Mouse (Mus musculus): ENCODE measurements around the gene Cdh22. TPM values are rescaled to one million over a fixed set of nuclear protein-coding genes. Genes with fewer than 3 reads are reported as not detected.
A peak's percentile ranks its signal among the peaks of the same experiment; 100 is the strongest.

Gene Cdh22
- polyA plus RNA-seq, 1 experiment from 2014 or later = 0.91 TPM

DNA sequence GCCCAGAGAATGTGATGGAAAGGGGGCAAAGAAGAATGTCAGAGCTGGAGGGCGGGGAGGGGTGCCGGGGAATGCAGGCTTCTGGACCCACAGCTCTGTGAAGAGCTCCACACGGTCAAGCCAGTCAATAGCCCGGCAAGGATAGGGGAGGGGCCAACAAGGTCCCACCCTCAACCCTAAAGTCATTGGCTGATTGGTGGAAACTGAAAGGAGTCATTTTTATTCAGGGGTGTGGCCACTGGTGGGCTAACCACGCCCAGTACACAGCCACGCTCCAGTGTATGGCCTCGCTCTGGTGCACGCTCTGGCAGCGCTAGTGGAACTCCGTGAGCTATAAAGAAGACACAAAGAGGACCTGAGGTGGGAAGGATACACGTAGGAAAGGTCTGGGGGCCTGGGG is 120.9 kb downstream of the Cdh22 start:
- Histone ChIP-seq H3K27me3 (replicated peaks; ENCODE audit: low read depth, poor library complexity, severe bottlenecking) (peaks cover 100% of the 10 kb centered on the region), H3K36me3 (replicated peaks) (no peaks in the 10 kb centered on the region), H3K4me3 (no peak overlapping the region), H3K27ac (replicated peaks) (no peak overlapping the region), H3K9me3 (no peaks in the 10 kb centered on the region), H3K4me1 (peaks cover 36% of the 10 kb centered on the region)
- peak; percentile 66 for DNase-seq (ENCODE audit: low spot score)
- WGBS = 20% methylated on average over 11 of the region's 11 CpGs

- no peaks in the 10 kb centered on the region for H3K36me3 ChIP-seq (replicated peaks)
- peak; percentile 90 for DNase-seq (ENCODE audit: low spot score)
- peaks cover 100% of the 10 kb centered on the region for H3K27me3 ChIP-seq (replicated peaks; ENCODE audit: low read depth, poor library complexity, severe bottlenecking)
- H3K9me3 ChIP-seq = no peaks in the 10 kb centered on the region
- no peak overlapping the region for H3K27ac ChIP-seq (replicated peaks)
- under 1% methylated on average over 54 of the region's 54 CpGs for WGBS
- H3K4me3 ChIP-seq = peak overlapping the region; percentile 25; the same call in 1 of the 2 replicates
- peaks cover 34% of the 10 kb centered on the region for H3K4me1 ChIP-seq
Observed at GRCm38 (mm10) chr2:165112149-165112548, 122.5 kb downstream of the Cdh22 start.

- Histone ChIP-seq H3K9me3 (no peaks in the 10 kb centered on the region), H3K27ac (replicated peaks) (peak overlapping the region; percentile 44), H3K36me3 (replicated peaks) (no peaks in the 10 kb centered on the region), H3K4me3 (no peak overlapping the region), H3K4me1 (peaks cover 24% of the 10 kb centered on the region), H3K27me3 (replicated peaks; ENCODE audit: low read depth, poor library complexity, severe bottlenecking) (peaks cover 95% of the 10 kb centered on the region)
- DNase-seq (ENCODE audit: low spot score) = no peak
- WGBS = 28% methylated on average over 18 of the region's 18 CpGs
Observed at GRCm38 (mm10) chr2:165106585-165106984, 128.1 kb downstream of the Cdh22 start.

- Histone ChIP-seq H3K4me3 (no peak overlapping the region), H3K27me3 (replicated peaks; ENCODE audit: low read depth, poor library complexity, severe bottlenecking) (peaks cover 94% of the 10 kb centered on the region), H3K27ac (replicated peaks) (no peak overlapping the region), H3K9me3 (no peaks in the 10 kb centered on the region), H3K36me3 (replicated peaks) (no peaks in the 10 kb centered on the region), H3K4me1 (peaks cover 33% of the 10 kb centered on the region)
- 77% methylated on average over 16 of the region's 16 CpGs for WGBS
- DNase-seq (ENCODE audit: low spot score) = no peak
Observed at GRCm38 (mm10) chr2:165105513-165106079, 129.1 kb downstream of the Cdh22 start.

DNA sequence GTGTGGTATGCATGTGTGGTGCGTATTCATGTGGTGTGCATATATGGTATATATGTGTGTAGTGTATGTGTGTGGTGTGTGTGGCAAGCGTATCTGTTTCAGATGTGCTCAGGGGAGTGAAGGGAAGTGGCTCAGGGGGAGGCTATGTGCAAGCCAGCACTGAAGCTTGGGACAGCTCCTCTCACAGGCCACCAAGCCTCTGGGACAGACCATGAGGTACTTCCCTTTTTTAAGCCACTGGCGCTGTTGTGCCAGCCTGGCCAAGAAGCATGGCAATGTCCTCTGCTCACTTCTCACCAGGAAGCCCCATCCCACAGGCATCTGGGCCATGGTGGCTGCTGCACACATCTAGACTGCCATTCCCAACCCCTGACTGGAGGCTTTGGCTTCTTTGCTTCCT is 131.7 kb downstream of the Cdh22 start:
- Histone ChIP-seq H3K36me3 (replicated peaks) (no peaks in the 10 kb centered on the region), H3K4me3 (no peak overlapping the region), H3K4me1 (peaks cover 40% of the 10 kb centered on the region), H3K27ac (replicated peaks) (no peak overlapping the region), H3K9me3 (no peaks in the 10 kb centered on the region), H3K27me3 (replicated peaks; ENCODE audit: low read depth, poor library complexity, severe bottlenecking) (peaks cover 92% of the 10 kb centered on the region)
- WGBS = 88% methylated on average over 3 of the region's 3 CpGs
- DNase-seq (ENCODE audit: low spot score) = no peak

- no peaks in the 10 kb centered on the region for H3K36me3 ChIP-seq (replicated peaks)
- DNase-seq (ENCODE audit: low spot score) = peak; percentile 52
- 10% methylated on average over 6 of the region's 6 CpGs for WGBS
- H3K27ac ChIP-seq (replicated peaks) = no peak overlapping the region
- H3K4me3 ChIP-seq = no peak overlapping the region
- H3K4me1 ChIP-seq = peaks cover 50% of the 10 kb centered on the region
- H3K27me3 ChIP-seq (replicated peaks; ENCODE audit: low read depth, poor library complexity, severe bottlenecking) = peaks cover 92% of the 10 kb centered on the region
- H3K9me3 ChIP-seq = no peaks in the 10 kb centered on the region
Observed at GRCm38 (mm10) chr2:165100749-165101148, 133.9 kb downstream of the Cdh22 start.

- H3K36me3 ChIP-seq (replicated peaks) = no peaks in the 10 kb centered on the region
- H3K27me3 ChIP-seq (replicated peaks; ENCODE audit: low read depth, poor library complexity, severe bottlenecking) = peaks cover 88% of the 10 kb centered on the region
- H3K4me1 ChIP-seq = peaks cover 47% of the 10 kb centered on the region
- no peak overlapping the region for H3K4me3 ChIP-seq
- WGBS = 79% methylated on average over 3 of the region's 3 CpGs
- DNase-seq (ENCODE audit: low spot score) = no peak
- H3K9me3 ChIP-seq = no peaks in the 10 kb centered on the region
- H3K27ac ChIP-seq (replicated peaks) = no peak overlapping the region
Observed at GRCm38 (mm10) chr2:165098861-165099260, 135.8 kb downstream of the Cdh22 start.

GRCm38 (mm10) chr2:165096367-165096766 is 138.3 kb downstream of the Cdh22 start:
- DNase-seq (ENCODE audit: low spot score) = peak; percentile 60
- Histone ChIP-seq H3K9me3 (no peaks in the 10 kb centered on the region), H3K4me1 (peaks cover 58% of the 10 kb centered on the region), H3K36me3 (replicated peaks) (no peaks in the 10 kb centered on the region), H3K27me3 (replicated peaks; ENCODE audit: low read depth, poor library complexity, severe bottlenecking) (peaks cover 65% of the 10 kb centered on the region), H3K4me3 (peak overlapping the region; percentile 18; the same call in 1 of the 2 replicates), H3K27ac (replicated peaks) (peak overlapping the region; percentile 14; the same call in 1 of the 2 replicates)
- 18% methylated on average over 10 of the region's 10 CpGs for WGBS

GRCm38 (mm10) chr2:165092393-165092792 is 142.3 kb downstream of the Cdh22 start:
- no peaks in the 10 kb centered on the region for H3K36me3 ChIP-seq (replicated peaks)
- peaks cover 43% of the 10 kb centered on the region for H3K4me1 ChIP-seq
- H3K4me3 ChIP-seq = no peak overlapping the region
- 56% methylated on average over 7 of the region's 7 CpGs for WGBS
- no peak for DNase-seq (ENCODE audit: low spot score)
- H3K9me3 ChIP-seq = no peaks in the 10 kb centered on the region
- no peak overlapping the region for H3K27ac ChIP-seq (replicated peaks)
- peaks cover 40% of the 10 kb centered on the region for H3K27me3 ChIP-seq (replicated peaks; ENCODE audit: low read depth, poor library complexity, severe bottlenecking)

GRCm38 (mm10) chr2:165091433-165091965 is 143.2 kb downstream of the Cdh22 start:
- DNase-seq (ENCODE audit: low spot score) = no peak
- Histone ChIP-seq H3K36me3 (replicated peaks) (no peaks in the 10 kb centered on the region), H3K4me1 (peaks cover 34% of the 10 kb centered on the region), H3K27ac (replicated peaks) (no peak overlapping the region), H3K9me3 (no peaks in the 10 kb centered on the region), H3K4me3 (no peak overlapping the region), H3K27me3 (replicated peaks; ENCODE audit: low read depth, poor library complexity, severe bottlenecking) (peaks cover 31% of the 10 kb centered on the region)
- 67% methylated on average over 8 of the region's 8 CpGs for WGBS

GRCm38 (mm10) chr2:165090650-165091049 is 144.0 kb downstream of the Cdh22 start, which contains the start of gene 1700025C18Rik:
1700025C18Rik (minus strand) TSS chr2:165090750.
- Histone ChIP-seq H3K4me3 (no peak within 1 kb of the TSS), H3K27me3 (replicated peaks; ENCODE audit: low read depth, poor library complexity, severe bottlenecking) (peaks cover 22% of the 10 kb centered on the region), H3K9me3 (no peaks in the 10 kb centered on the region), H3K36me3 (replicated peaks) (no peaks in the 10 kb centered on the region), H3K4me1 (peaks cover 25% of the 10 kb centered on the region), H3K27ac (replicated peaks) (no peak within 1 kb of the TSS)
- DNase-seq (ENCODE audit: low spot score) = no peak
- 85% methylated on average over 2 of the region's 2 CpGs for WGBS

GRCm38 (mm10) chr2:165089470-165089869 is 145.2 kb downstream of the Cdh22 start:
- H3K4me1 ChIP-seq = peaks cover 24% of the 10 kb centered on the region
- no peak for DNase-seq (ENCODE audit: low spot score)
- H3K36me3 ChIP-seq (replicated peaks) = no peaks in the 10 kb centered on the region
- H3K27me3 ChIP-seq (replicated peaks; ENCODE audit: low read depth, poor library complexity, severe bottlenecking) = peaks cover 15% of the 10 kb centered on the region
- H3K4me3 ChIP-seq = no peak overlapping the region
- WGBS = 46% methylated on average over 14 of the region's 14 CpGs
- H3K9me3 ChIP-seq = no peaks in the 10 kb centered on the region
- H3K27ac ChIP-seq (replicated peaks) = no peak overlapping the region

- 0 out of 2 replicates have a peak, but pooled peaks cover 6% of the 10 kb centered on the region for H3K4me1 ChIP-seq
- no peak overlapping the region for H3K27ac ChIP-seq (replicated peaks)
- H3K4me3 ChIP-seq = no peak overlapping the region
- peaks cover 19% of the 10 kb centered on the region for H3K27me3 ChIP-seq (replicated peaks; ENCODE audit: low read depth, poor library complexity, severe bottlenecking)
- no peaks in the 10 kb centered on the region for H3K9me3 ChIP-seq
- WGBS = 82% methylated on average over 4 of the region's 4 CpGs
- no peak for DNase-seq (ENCODE audit: low spot score)
- no peaks in the 10 kb centered on the region for H3K36me3 ChIP-seq (replicated peaks)
Observed at GRCm38 (mm10) chr2:165086634-165087033, 148.0 kb downstream of the Cdh22 start.

Measured in embryonic facial prominence, embryonic 10.5 days (tissue).